In genomic region chr17:35842006-35842405, GRCm38 (mm10) we compare ENCODE assay signal across 7 mouse cellular contexts. TPM values are rescaled to one million over a fixed set of nuclear protein-coding genes. Genes with fewer than 3 reads are reported as not detected.
A peak's percentile ranks its signal among the peaks of the same experiment; 100 is the strongest.
DNase-seq lines count a peak whose midpoint lies in the region; ATAC-seq and TF ChIP-seq lines count a peak whose summit lies in the region.

No protein-coding gene starts in this region.

- no peaks in the 10 kb centered on the region for H3K4me1 ChIP-seq in spleen, adult 2 months (ENCODE audit: control insufficient read depth, insufficient read depth, insufficient read length)
- peaks cover 35% of the 10 kb centered on the region for H3K4me1 ChIP-seq in forebrain, embryonic 10.5 days
- peaks cover 13% of the 10 kb centered on the region for H3K4me1 ChIP-seq in limb, embryonic 14.5 days (ENCODE audit: control insufficient read depth, insufficient read depth, low read length)
- H3K4me1 ChIP-seq in stomach, embryonic 15.5 days, result peaks cover 10% of the 10 kb centered on the region; the same call in 1 of the 2 replicates

- no peak for TF ChIP-seq POLR2A in spleen, adult 2 months (IDR thresholded peaks at IDR 0.05; ENCODE audit: low read depth, low read length)
- no peak for TF ChIP-seq POLR2A in limb, embryonic 14.5 days (IDR thresholded peaks at IDR 0.05; ENCODE audit: borderline replicate concordance, extremely low read depth, insufficient read depth, insufficient read length)

- H3K4me2 ChIP-seq in limb, embryonic 14.5 days (replicated peaks; ENCODE audit: low read depth, low read length, severe bottlenecking), result peak overlapping the region; percentile 65
- H3K4me2 ChIP-seq in stomach, embryonic 15.5 days, result peak overlapping the region; percentile 73

- H3K27me3 ChIP-seq in spleen, adult 2 months (ENCODE audit: control insufficient read depth, insufficient read depth, low read length), result no peaks in the 10 kb centered on the region
- H3K27me3 ChIP-seq in forebrain, embryonic 10.5 days (ENCODE audit: poor library complexity, severe bottlenecking), result no peaks in the 10 kb centered on the region
- no peaks in the 10 kb centered on the region for H3K27me3 ChIP-seq in limb, embryonic 14.5 days (ENCODE audit: control insufficient read depth, insufficient read depth, low read length)
- H3K27me3 ChIP-seq in stomach, embryonic 15.5 days (replicated peaks), result no peaks in the 10 kb centered on the region

- 4% methylated on average over 11 of the region's 11 CpGs for WGBS in spleen, adult 2 months
- WGBS in forebrain, embryonic 10.5 days, result 24% methylated on average over 11 of the region's 11 CpGs
- 19% methylated on average over 11 of the region's 11 CpGs for WGBS in limb, embryonic 14.5 days
- 8% methylated on average over 11 of the region's 11 CpGs for WGBS in stomach, embryonic 15.5 days

- DNase-seq in spleen, adult 2 months (ENCODE audit: low read depth in 1 of 2, low spot score in 2 of 2), result no peak
- DNase-seq in spleen, adult 18-20 months, result no peak
- no peak for DNase-seq in forebrain, embryonic 10.5 days (ENCODE audit: extremely low spot score, low spot score)
- DNase-seq in limb, embryonic 14.5 days (ENCODE audit: low spot score), result no peak
- no peak for DNase-seq in adipocyte (ENCODE audit: low spot score)
- no peak for DNase-seq in thymus, postnatal 4 days

- TF ChIP-seq CTCF in spleen, adult 2 months (IDR thresholded peaks at IDR 0.05; ENCODE audit: extremely low read depth, insufficient read depth, insufficient read length, insufficient replicate concordance), result no peak

- peaks cover 8% of the 10 kb centered on the region for H3K36me3 ChIP-seq in spleen, adult 2 months (ENCODE audit: control insufficient read depth, insufficient read depth, low read length)
- H3K36me3 ChIP-seq in forebrain, embryonic 10.5 days (replicated peaks), result peaks cover 32% of the 10 kb centered on the region
- H3K36me3 ChIP-seq in limb, embryonic 14.5 days (ENCODE audit: control insufficient read depth, insufficient read depth, low read length), result peaks cover 23% of the 10 kb centered on the region
- H3K36me3 ChIP-seq in stomach, embryonic 15.5 days, result peaks cover 7% of the 10 kb centered on the region

- no peak for ATAC-seq in limb, embryonic 14.5 days (ENCODE audit: low FRiP score, low read depth)
- ATAC-seq in stomach, embryonic 15.5 days (ENCODE audit: insufficient read depth, low FRiP score, low read depth), result no peak

- peak overlapping the region; percentile 61 for H3K9ac ChIP-seq in limb, embryonic 14.5 days (ENCODE audit: low read depth, low read length, severe bottlenecking)
- H3K9ac ChIP-seq in stomach, embryonic 15.5 days, result peak overlapping the region; percentile 38; the same call in 1 of the 2 replicates

- H3K4me3 ChIP-seq in spleen, adult 2 months (ENCODE audit: extremely low read depth, insufficient read depth, insufficient read length), result peak overlapping the region; percentile 67
- peak overlapping the region; percentile 72 for H3K4me3 ChIP-seq in forebrain, embryonic 10.5 days
- H3K4me3 ChIP-seq in limb, embryonic 14.5 days (replicated peaks; ENCODE audit: low read length), result peak overlapping the region; percentile 62
- peak overlapping the region; percentile 63 for H3K4me3 ChIP-seq in stomach, embryonic 15.5 days (replicated peaks)

- H3K27ac ChIP-seq in spleen, adult 2 months (ENCODE audit: insufficient read depth, low read length), result peak overlapping the region; percentile 34
- peak overlapping the region; percentile 94 for H3K27ac ChIP-seq in forebrain, embryonic 10.5 days
- H3K27ac ChIP-seq in limb, embryonic 14.5 days (replicated peaks; ENCODE audit: low read depth, low read length), result peak overlapping the region; percentile 82
- peak overlapping the region; percentile 86 for H3K27ac ChIP-seq in stomach, embryonic 15.5 days

- H3K9me3 ChIP-seq in forebrain, embryonic 10.5 days, result no peaks in the 10 kb centered on the region
- no peaks in the 10 kb centered on the region for H3K9me3 ChIP-seq in limb, embryonic 14.5 days (ENCODE audit: control insufficient read depth, low read length)
- no peaks in the 10 kb centered on the region for H3K9me3 ChIP-seq in stomach, embryonic 15.5 days

RNA-seq across cellular contexts. Expression of gene Mdc1, which starts 0.7 kb away (rescaled TPM):
- 10.8 and 11.6 TPM in 2 replicates for polyA plus RNA-seq in spleen, adult 2 months (2012; rRNA removed)
- polyA plus RNA-seq in forebrain, embryonic 10.5 days (2016; fragmentation: Nextera tagmentation; extraction: Ambion mirVana), result 26.9 and 29.3 TPM in 2 replicates
- 24.9 and 28.8 TPM in 2 replicates for polyA plus RNA-seq in limb, embryonic 14.5 days (2012; rRNA removed)
- 12.2 and 13.9 TPM in 2 replicates for polyA plus RNA-seq in limb, embryonic 14.5 days (2014; fragmentation: Nextera tagmentation; extraction: Ambion mirVana)
- 15.2 and 19.7 TPM in 2 replicates for polyA plus RNA-seq in stomach, embryonic 15.5 days (2015; fragmentation: Nextera tagmentation; extraction: Ambion mirVana)

RNA-seq across cellular contexts. Expression of gene Tubb5, which starts 3.9 kb away (rescaled TPM):
- polyA plus RNA-seq in spleen, adult 2 months (2012; rRNA removed), result 305 and 404 TPM in 2 replicates
- polyA plus RNA-seq in forebrain, embryonic 10.5 days (2016; fragmentation: Nextera tagmentation; extraction: Ambion mirVana), result 1,607 and 1,608 TPM in 2 replicates
- polyA plus RNA-seq in limb, embryonic 14.5 days (2012; rRNA removed), result 1,341 and 1,699 TPM in 2 replicates
- polyA plus RNA-seq in limb, embryonic 14.5 days (2014; fragmentation: Nextera tagmentation; extraction: Ambion mirVana), result 808 and 880 TPM in 2 replicates
- polyA plus RNA-seq in stomach, embryonic 15.5 days (2015; fragmentation: Nextera tagmentation; extraction: Ambion mirVana), result 762 and 772 TPM in 2 replicates

RNA-seq across cellular contexts. Expression of gene Flot1, which starts 19.0 kb away (rescaled TPM):
- 29.9 and 35.8 TPM in 2 replicates for polyA plus RNA-seq in spleen, adult 2 months (2012; rRNA removed)
- 49.7 and 51.6 TPM in 2 replicates for polyA plus RNA-seq in forebrain, embryonic 10.5 days (2016; fragmentation: Nextera tagmentation; extraction: Ambion mirVana)
- 61.8 and 66.3 TPM in 2 replicates for polyA plus RNA-seq in limb, embryonic 14.5 days (2012; rRNA removed)
- polyA plus RNA-seq in limb, embryonic 14.5 days (2014; fragmentation: Nextera tagmentation; extraction: Ambion mirVana), result 47.2 and 53.7 TPM in 2 replicates
- 45.3 and 46.0 TPM in 2 replicates for polyA plus RNA-seq in stomach, embryonic 15.5 days (2015; fragmentation: Nextera tagmentation; extraction: Ambion mirVana)

RNA-seq across cellular contexts. Expression of gene Nrm, which starts 19.1 kb away (rescaled TPM):
- 58.5 and 84.2 TPM in 2 replicates for polyA plus RNA-seq in spleen, adult 2 months (2012; rRNA removed)
- polyA plus RNA-seq in forebrain, embryonic 10.5 days (2016; fragmentation: Nextera tagmentation; extraction: Ambion mirVana), result 81.9 and 84.0 TPM in 2 replicates
- 77.5 and 80.7 TPM in 2 replicates for polyA plus RNA-seq in limb, embryonic 14.5 days (2012; rRNA removed)
- polyA plus RNA-seq in limb, embryonic 14.5 days (2014; fragmentation: Nextera tagmentation; extraction: Ambion mirVana), result 49.5 and 56.4 TPM in 2 replicates
- 54.0 and 54.7 TPM in 2 replicates for polyA plus RNA-seq in stomach, embryonic 15.5 days (2015; fragmentation: Nextera tagmentation; extraction: Ambion mirVana)

RNA-seq across cellular contexts. Expression of gene Ier3, which starts 20.5 kb away (rescaled TPM):
- polyA plus RNA-seq in spleen, adult 2 months (2012; rRNA removed), result 3.7 and 5.1 TPM in 2 replicates
- polyA plus RNA-seq in forebrain, embryonic 10.5 days (2016; fragmentation: Nextera tagmentation; extraction: Ambion mirVana), result 4.6 and 5.3 TPM in 2 replicates
- 10.8 and 12.2 TPM in 2 replicates for polyA plus RNA-seq in limb, embryonic 14.5 days (2012; rRNA removed)
- polyA plus RNA-seq in limb, embryonic 14.5 days (2014; fragmentation: Nextera tagmentation; extraction: Ambion mirVana), result 8.8 and 8.9 TPM in 2 replicates
- polyA plus RNA-seq in stomach, embryonic 15.5 days (2015; fragmentation: Nextera tagmentation; extraction: Ambion mirVana), result 14.5 and 16.7 TPM in 2 replicates

Comparison
In these comparisons a context has a peak if more than half of its experiments do, and no peak if none do; other contexts are left out.
1. H3K27ac ChIP-seq: peak in every context shown above with its lines; median percentile 94 in forebrain, embryonic 10.5 days; 86 in stomach, embryonic 15.5 days; 82 in limb, embryonic 14.5 days; 34 in spleen, adult 2 months.